Mouse (Mus musculus) cerebellum, adult 2 months (tissue): ENCODE measurements around the gene Hectd4. TPM values are rescaled to one million over a fixed set of nuclear protein-coding genes. Genes with fewer than 3 reads are reported as not detected.
"Not testable (repeated sequence)": the region's sequence is repeated elsewhere in the genome, so short reads cannot be mapped to it uniquely, and the experiment has no call there.

Experiments
- DNase-seq, 2 experiments: peaks; one replicate each; pipeline ENCODE4 v3.0.0; 2021
- H3K27ac ChIP-seq: fragments of 200-500 bp; 2 replicates; pipeline ENCODE4 v1.5.1; 2012; ENCODE audit warnings: low read length, control low read depth, inconsistent platforms; ENCODE audit not compliant: insufficient read depth
- H3K27me3 ChIP-seq: fragments of 200-500 bp; 2 replicates; pipeline ENCODE4 v1.6.1; 2012; ENCODE audit warnings: inconsistent platforms, mild to moderate bottlenecking, low read length, moderate library complexity; ENCODE audit not compliant: control insufficient read depth, insufficient read depth
- H3K4me1 ChIP-seq: fragments of 200-500 bp; 2 replicates; pipeline ENCODE4 v1.6.1; 2011; ENCODE audit warnings: low read length; ENCODE audit not compliant: control insufficient read depth, insufficient read depth
- H3K4me3 ChIP-seq: fragments of 200-500 bp; replicated peaks from 2 replicates; pipeline ENCODE3; 2011; ENCODE audit warnings: mild to moderate bottlenecking, low read depth, low read length, control low read depth; ENCODE audit not compliant: insufficient read depth
- CTCF ChIP-seq: fragments of 200-500 bp; IDR thresholded peaks from 2 replicates; pipeline ENCODE4 v1.5.1; 2011; ENCODE audit warnings: low read depth, mild to moderate bottlenecking, control low read depth, low read length, moderate library complexity, borderline replicate concordance; ENCODE audit not compliant: insufficient read depth
- POLR2A ChIP-seq: fragments of 200-500 bp; IDR thresholded peaks from 2 replicates; pipeline ENCODE4 v1.6.1; 2011; ENCODE audit warnings: low read length, control low read depth, borderline replicate concordance; ENCODE audit not compliant: insufficient read depth
- WGBS: fragments of 180-500 bp; shearing (Covaris S2); methylation state at CpG from one replicate; pipeline ENCODE4 v1.1.7; 2018; 5-methylcytosine and 5-hydroxymethylcytosine counted together
- polyA plus RNA-seq: library from polyadenylated mRNA; depleted of rRNA; stranded (reverse); fragments of >200 nt; gene quantifications from 2 replicates; pipeline ENCODE4 v1.2.3, GENCODE M21; 2012

Gene Hectd4
- polyA plus RNA-seq, 1 experiment, result 81.2 TPM

GRCm38 (mm10) chr5:121361696-121362095 lies 141.7 kb downstream of the Hectd4 start:
- no peak for TF ChIP-seq CTCF
- TF ChIP-seq POLR2A, result no peak
- WGBS, result 45% methylated on average over 5 of the region's 5 CpGs
- H3K4me3 ChIP-seq, result no peak overlapping the region
- H3K4me1 ChIP-seq, result peaks cover 16% of the 10 kb centered on the region
- peak; percentile 51 to 57 for DNase-seq
- H3K27me3 ChIP-seq, result no peaks in the 10 kb centered on the region
- H3K27ac ChIP-seq, result peak overlapping the region; percentile 34; the same call in 1 of the 2 replicates

- 79% methylated on average over 7 of the region's 7 CpGs for WGBS
- H3K4me3 ChIP-seq, result no peak overlapping the region
- no peaks in the 10 kb centered on the region for H3K27me3 ChIP-seq
- peaks cover 29% of the 10 kb centered on the region for H3K4me1 ChIP-seq
- no peak overlapping the region for H3K27ac ChIP-seq
- no peak for TF ChIP-seq POLR2A
- DNase-seq, result no peak
Measured at GRCm38 (mm10) chr5:121363441-121363840, 143.4 kb downstream of the Hectd4 start.

- 20% methylated on average over 16 of the region's 16 CpGs for WGBS
- peak in 1 of 2 experiments; percentile 38 for DNase-seq
- Histone ChIP-seq H3K4me1 (peaks cover 27% of the 10 kb centered on the region), H3K4me3 (no peak overlapping the region), H3K27me3 (no peaks in the 10 kb centered on the region), H3K27ac (no peak overlapping the region)
- TF ChIP-seq POLR2A (no peak), CTCF (no peak)
Measured at GRCm38 (mm10) chr5:121366449-121367225, 146.6 kb downstream of the Hectd4 start.

GRCm38 (mm10) chr5:121367255-121367654 lies 147.2 kb downstream of the Hectd4 start:
- TF ChIP-seq CTCF (no peak), POLR2A (no peak)
- WGBS, result 34% methylated on average over 4 of the region's 4 CpGs

GRCm38 (mm10) chr5:121371712-121372111 lies 151.7 kb downstream of the Hectd4 start:
- H3K4me3 ChIP-seq, result no peak overlapping the region
- no peak overlapping the region for H3K27ac ChIP-seq
- 97% methylated on average over 6 of the region's 6 CpGs for WGBS
- DNase-seq, result no peak
- no peaks in the 10 kb centered on the region for H3K27me3 ChIP-seq
- H3K4me1 ChIP-seq, result peaks cover 13% of the 10 kb centered on the region
- no peak for TF ChIP-seq POLR2A
- no peak for TF ChIP-seq CTCF

More at GRCm38 (mm10) chr5:121367255-121367654, 147.2 kb downstream of the Hectd4 start:
- Histone ChIP-seq H3K27ac (peak overlapping the region; percentile 41), H3K4me1 (peaks cover 21% of the 10 kb centered on the region), H3K4me3 (no peak overlapping the region), H3K27me3 (no peaks in the 10 kb centered on the region)
- DNase-seq, result no peak

GRCm38 (mm10) chr5:121374790-121375189 lies 154.8 kb downstream of the Hectd4 start:
- 84% methylated on average over 3 of the region's 3 CpGs for WGBS
- Histone ChIP-seq H3K4me1 (peaks cover 7% of the 10 kb centered on the region; the same call in 1 of the 2 replicates), H3K27me3 (no peaks in the 10 kb centered on the region), H3K4me3 (no peak overlapping the region), H3K27ac (no peak overlapping the region)
- DNase-seq, result no peak
- no peak for TF ChIP-seq CTCF
- TF ChIP-seq POLR2A, result no peak

- WGBS, result 76% methylated on average over 5 of the region's 5 CpGs
- H3K27me3 ChIP-seq, H3K4me3 ChIP-seq, H3K27ac ChIP-seq, H3K4me1 ChIP-seq: not testable (repeated sequence)
- DNase-seq, result peak in 1 of 2 experiments; percentile 37
Measured at GRCm38 (mm10) chr5:121376972-121377371, 157.0 kb downstream of the Hectd4 start.

GRCm38 (mm10) chr5:121378678-121379256 lies 158.7 kb downstream of the Hectd4 start:
- no peaks in the 10 kb centered on the region for H3K27me3 ChIP-seq
- TF ChIP-seq CTCF (no peak), POLR2A (no peak)
- 53% methylated on average over 13 of the region's 13 CpGs for WGBS
- H3K4me1 ChIP-seq, result peaks cover 22% of the 10 kb centered on the region
- H3K4me3 ChIP-seq, result no peak overlapping the region
- no peak for DNase-seq
- H3K27ac ChIP-seq, result no peak overlapping the region
